Mouse (Mus musculus) C2C12 (cell line): ENCODE results near the gene 6820408C15Rik.

ENCODE experiments used
- CEBPB ChIP-seq: IDR thresholded peaks from one replicate; pipeline ENCODE4 v1.6.1; 2011; ENCODE audit warnings: low read depth, mild to moderate bottlenecking, control low read depth, moderate library complexity
- CTCF ChIP-seq: IDR thresholded peaks from one replicate; pipeline ENCODE4 v1.5.1; 2011; ENCODE audit not compliant: control insufficient read depth, insufficient read depth, insufficient read length
- MAX ChIP-seq: IDR thresholded peaks from one replicate; pipeline ENCODE4 v1.6.1; 2011; ENCODE audit warnings: mild to moderate bottlenecking, control low read depth
- MYOD1 ChIP-seq: IDR thresholded peaks from one replicate; pipeline ENCODE4 v1.6.1; 2011; ENCODE audit warnings: low read depth; ENCODE audit not compliant: control insufficient read depth, insufficient read length
- MYOG ChIP-seq: IDR thresholded peaks from one replicate; pipeline ENCODE4 v1.6.1; 2011; ENCODE audit not compliant: control insufficient read depth, insufficient read length; ENCODE audit errors: extremely low read depth
- USF1 ChIP-seq: IDR thresholded peaks from one replicate; pipeline ENCODE4 v1.6.1; 2011; ENCODE audit warnings: low read depth, mild to moderate bottlenecking, control low read depth, moderate library complexity

DNA sequence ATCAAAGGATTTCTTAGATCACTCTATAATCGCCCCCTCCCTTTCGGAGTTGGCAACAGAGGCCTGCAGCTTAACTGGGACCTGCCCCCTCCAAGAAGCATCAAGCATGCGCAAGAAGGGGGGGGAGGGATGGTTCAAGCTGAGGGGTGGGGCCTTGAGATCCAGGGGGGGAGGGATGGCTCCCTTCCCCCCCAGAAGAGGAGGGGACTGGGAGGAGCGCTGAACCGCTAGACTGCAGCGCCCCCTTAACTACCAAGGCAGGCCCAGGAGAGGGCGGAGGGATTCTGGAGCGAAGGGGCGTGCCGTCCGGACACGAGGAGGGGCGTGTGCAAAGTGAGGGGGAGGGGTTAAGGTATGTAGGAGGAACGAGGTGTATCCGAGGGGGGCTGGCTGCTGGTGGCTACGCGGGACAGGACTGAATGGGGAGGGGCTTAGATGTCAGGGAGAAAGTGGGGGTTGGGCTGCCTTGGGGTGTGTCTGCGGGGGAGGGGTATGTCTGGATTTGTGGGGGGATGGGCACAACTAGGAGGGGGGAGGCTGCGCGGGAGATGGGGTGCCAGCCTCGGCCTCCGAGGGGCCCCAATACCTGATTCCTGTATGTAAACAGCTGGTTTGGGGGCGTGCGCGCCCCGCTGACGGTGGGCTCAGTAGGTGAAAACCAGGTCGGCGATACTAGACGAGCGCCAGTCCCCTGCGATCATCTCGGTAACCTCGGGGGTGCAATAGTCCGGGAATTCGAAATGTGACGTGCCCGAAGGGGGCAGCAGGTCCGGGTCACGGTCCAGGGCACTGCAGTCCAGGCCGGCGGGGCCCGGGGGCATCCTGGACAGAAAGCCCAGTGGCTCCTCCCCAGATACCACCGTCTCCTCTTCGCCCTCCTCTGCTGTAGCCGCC, 19.0 kb upstream of the 6820408C15Rik start:
- peak; percentile 15 for TF ChIP-seq CTCF
- TF ChIP-seq USF1: no peak
- no peak for TF ChIP-seq CEBPB
- TF ChIP-seq MYOG: no peak
- no peak for TF ChIP-seq MYOD1
- TF ChIP-seq MAX: no peak
